Mouse (Mus musculus) gastrocnemius, adult 8-10 months (tissue): Measurements from ENCODE around the gene Kat2b. TPM values are rescaled to one million over a fixed set of nuclear protein-coding genes. Genes with fewer than 3 reads are reported as not detected.
"Not testable (repeated sequence)": the region's sequence is repeated elsewhere in the genome, so short reads cannot be mapped to it uniquely, and the experiment has no call there.

Source experiments
- DNase-seq, 2 experiments: peaks; one replicate each; pipeline ENCODE4 v3.0.0; 2022; ENCODE audit warnings: low spot score in 2 of 2
- total RNA-seq, 4 experiments: library from RNA; stranded (reverse); gene quantifications; 2 replicates each; pipeline ENCODE4 v1.2.4; 2022

Gene Kat2b
- total RNA-seq, 4 experiments from 2014 or later = 57.6 to 76.6 (median 67.2) TPM

DNA sequence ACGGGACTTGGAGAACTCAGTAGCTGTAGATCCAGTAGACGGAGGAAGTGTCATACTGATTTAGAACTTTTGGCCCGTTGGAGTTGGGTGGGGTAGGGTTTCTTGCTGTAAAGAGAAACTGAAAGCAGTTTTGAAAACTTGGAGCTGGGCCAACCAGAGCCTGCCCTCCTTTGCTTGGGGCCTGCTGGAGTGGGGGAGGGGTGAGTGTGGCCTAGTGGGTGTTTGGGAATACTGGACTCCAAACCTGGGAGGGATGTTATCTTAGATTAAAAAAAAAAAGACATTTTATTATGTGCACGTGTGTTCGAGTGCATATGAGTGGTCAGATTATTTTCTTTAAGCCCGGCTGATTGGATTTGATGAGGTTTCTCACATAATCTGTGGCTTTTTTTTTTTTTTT is 3.2 kb downstream of the Kat2b start:
- DNase-seq = peak; percentile 62 to 67

DNA sequence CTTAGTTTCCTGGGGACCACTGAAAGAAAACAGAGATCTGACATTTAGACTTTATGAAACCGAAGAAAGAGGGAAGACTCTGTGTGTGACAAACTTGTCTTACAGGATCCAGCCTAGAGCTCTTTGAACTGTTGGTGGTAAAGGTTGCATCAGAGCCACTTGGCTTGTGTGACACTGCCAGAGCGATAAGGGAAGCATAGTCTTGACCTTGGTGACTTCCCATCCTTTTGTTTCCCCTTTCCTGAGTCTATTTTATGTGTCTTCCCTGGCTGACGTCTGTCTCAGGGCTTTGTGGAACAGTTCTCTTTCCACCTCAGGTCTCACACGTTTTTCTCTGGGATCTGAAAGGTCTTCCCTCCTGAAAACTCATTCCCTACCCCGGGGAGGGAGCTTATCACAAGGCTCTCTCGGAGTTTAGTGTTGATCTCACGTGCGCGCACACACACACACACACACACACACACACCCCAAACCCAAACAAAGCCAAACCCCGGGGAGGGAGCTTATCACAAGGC is 3.8 kb downstream of the Kat2b start:
- no peak for DNase-seq

DNA sequence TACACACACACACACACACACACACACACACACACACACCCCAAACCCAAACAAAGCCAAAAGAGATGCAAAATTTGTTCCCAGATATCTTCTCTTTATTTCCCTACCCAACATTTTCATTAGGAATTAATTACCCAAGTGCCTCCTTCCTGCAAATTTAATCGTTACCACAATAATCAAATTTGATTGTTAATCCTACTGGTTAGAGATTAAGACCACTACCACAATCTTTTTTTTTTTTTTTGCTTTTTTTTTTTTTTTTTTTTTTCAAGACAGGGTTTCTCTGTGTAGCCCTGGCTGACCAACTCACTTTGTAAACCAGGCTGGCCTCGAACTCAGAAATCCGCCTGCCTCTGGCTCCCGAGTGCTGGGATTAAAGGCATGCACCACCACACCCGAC is 4.3 kb downstream of the Kat2b start:
- not testable (repeated sequence) for DNase-seq

DNA sequence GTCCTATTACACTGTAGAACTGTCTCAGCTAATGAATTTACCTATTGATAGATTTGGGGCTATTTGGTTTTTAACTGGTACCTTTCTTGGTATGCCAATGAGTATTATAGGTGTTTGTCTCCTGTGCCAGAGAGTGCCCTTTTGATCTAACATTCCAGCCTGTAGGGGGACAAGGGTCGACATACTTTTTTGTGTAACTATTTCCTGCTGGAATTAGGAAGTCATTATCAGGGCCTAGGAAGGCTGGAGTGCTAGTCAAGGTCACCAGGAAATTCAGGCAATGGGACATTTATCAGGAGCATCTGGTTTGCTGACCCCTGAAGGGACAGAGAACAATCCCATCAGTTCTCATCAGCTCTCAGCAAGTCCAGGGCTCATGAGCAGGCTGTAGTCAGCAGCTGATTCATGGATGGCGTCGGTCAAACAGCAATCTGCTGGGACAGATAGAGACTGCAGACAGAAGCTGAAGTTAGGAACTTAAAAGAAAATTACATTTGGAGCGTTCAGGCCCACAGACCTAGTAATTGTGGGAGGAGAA is 6.4 kb downstream of the Kat2b start:
- no peak for DNase-seq

DNA sequence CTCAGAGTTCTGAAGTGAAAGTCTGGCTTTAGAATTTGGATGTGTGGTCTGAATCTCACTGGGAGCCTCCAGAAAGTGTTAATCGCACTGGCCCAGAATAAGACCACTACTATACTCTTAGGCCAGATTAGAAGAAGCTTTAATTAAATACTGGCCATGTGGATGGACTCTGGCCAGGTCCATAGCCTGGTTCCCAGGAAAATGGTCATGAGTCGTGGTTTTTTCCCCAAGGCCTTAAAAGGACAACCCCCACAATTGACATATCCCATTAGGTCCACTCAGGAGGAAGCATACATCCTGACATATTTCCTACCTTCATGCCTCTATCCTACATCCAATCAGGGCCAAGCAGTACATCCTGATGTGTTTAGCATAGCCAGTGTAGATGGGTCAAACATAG is 10.5 kb downstream of the Kat2b start:
- no peak for DNase-seq

DNA sequence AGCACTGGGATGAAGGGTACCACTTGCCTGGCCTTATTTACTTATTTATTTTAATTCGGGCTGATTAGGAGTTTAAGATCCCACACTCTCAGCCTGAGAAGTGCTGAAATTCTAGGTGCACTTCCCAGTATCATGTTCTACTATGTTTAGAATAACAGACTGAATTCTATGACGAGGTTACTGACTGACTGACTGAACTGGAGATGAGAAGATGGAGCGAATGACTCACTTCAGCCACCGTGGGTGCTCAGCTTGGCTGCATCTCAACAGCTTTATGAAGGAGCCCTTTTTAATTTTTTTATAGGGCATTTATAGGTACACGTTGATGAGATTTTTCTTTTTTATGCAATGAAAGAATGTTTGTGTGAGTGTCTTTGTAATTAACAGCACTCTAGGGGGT is 11.1 kb downstream of the Kat2b start:
- DNase-seq = no peak

DNA sequence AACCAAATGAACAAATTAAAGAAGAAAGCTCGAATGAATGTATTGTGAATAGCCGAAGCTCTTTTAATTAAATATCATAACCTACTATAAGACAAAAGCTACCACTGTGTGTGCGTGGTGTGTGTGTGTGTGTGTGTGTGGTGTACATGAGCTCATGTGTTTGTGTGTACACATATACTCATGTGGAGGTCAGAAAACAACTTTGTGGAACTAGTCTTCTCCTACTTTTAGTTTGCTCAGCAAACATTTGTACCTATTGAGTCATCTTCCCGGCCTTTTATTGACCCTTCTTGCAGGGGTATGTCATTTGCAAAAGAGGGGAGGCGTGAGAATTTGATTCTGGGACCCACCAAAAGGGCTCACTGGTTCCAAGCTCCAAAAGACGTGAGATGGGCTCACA is 11.6 kb downstream of the Kat2b start:
- DNase-seq = no peak

DNA sequence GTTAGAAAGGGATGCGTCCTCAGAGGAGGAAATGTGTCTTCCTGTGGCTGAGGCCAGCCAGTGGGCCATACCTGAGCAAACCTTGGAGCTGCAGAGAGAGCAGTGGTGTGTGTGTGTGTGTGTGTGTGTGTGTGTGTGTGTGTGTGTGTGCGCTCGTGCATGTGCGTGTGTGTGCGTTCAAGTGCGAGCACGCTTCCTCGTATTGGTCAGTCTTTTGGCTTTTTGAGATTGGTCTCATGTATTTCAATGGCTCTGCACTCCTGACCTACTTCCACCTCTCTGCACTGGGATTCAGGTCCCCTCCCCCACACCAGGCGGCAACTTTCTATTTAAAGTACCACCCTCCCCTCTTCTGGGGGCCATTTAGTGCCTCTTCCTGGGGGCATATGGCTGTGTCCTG is 12.1 kb downstream of the Kat2b start:
- no peak for DNase-seq

DNA sequence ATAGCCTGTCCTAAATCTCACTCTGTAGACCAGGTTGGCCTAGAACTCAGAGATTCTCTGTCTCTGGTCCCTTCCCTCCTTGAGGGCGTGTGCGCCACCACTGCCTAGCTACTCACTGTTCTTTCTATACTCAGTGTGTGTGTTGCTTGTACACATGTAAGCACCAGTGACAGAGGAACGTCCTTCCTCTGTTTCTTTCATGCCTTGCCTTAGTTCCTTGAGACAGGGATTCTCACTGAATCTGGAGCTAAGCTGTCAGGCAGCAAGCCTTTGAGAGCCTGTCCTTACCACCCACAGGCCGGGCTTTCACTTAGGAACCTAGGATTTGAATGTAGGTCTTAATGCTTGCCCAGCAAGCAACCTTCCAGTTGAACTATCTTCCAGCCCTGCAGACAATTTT is 13.0 kb downstream of the Kat2b start:
- DNase-seq = no peak

DNA sequence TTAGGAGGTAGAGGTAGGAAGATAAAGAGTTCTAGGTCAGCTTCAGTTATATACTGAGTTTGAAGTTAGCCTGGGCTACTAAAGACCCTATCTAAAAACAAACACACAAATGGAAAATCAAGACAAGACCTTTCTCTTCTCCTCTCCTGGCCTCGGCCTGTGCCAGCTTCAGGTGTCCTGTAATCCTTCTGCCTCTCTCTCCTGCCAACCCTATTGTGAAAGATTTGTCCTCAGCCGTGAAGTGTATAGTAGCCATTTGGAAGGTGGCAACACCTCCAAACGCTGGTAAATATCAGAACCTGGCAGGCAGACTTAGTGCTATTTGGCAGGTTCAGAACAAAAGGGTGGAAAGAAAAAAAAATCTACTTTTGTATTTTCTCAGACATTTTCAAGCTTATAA is 13.6 kb downstream of the Kat2b start:
- no peak for DNase-seq

DNA sequence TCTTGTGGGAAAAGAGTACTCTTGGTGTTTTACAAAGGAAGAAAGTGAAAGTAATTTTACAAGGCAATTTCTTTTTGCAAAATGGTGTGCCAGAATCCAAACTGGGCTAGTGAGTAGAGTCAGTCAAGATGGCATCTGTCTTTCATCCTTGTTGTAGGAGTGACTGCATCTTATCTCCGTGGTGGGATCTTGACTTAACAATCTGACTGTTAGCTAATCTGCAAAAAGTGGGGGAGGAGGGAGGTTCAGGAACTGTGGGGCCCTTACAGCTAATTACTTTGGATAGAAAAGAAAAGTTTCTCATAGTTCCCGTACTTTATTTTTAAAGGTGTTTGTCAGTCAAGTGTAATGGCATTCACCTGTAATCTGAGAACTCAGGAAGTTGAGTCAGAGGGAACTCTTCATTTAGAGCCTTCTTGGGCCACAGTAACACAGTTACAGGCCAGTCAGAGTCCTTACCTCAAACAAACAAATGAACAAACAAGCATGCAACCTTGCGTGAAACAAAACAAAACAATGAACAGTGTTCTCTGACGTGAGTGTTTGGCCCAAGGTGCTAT is 15.4 kb downstream of the Kat2b start:
- DNase-seq = no peak

DNA sequence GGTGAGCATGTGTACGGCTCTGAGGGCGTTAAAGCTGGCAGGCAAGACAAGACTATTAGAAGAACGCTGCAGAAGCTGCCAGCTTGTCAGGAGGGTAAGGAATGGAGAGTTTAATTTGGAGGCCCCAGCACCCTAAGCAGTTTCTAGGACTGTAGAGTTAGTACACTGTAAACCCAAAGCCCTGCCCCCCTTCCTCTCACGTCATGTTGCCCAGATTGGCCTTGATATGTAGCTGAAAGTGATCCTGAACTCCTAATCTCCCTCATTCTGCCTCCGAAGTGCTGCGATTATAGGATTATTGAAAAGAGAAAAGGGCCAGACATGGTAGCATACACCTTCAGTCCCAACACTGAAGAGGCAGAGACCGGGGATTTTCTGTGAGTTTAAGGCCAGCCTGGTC is 16.1 kb downstream of the Kat2b start:
- no peak for DNase-seq

DNA sequence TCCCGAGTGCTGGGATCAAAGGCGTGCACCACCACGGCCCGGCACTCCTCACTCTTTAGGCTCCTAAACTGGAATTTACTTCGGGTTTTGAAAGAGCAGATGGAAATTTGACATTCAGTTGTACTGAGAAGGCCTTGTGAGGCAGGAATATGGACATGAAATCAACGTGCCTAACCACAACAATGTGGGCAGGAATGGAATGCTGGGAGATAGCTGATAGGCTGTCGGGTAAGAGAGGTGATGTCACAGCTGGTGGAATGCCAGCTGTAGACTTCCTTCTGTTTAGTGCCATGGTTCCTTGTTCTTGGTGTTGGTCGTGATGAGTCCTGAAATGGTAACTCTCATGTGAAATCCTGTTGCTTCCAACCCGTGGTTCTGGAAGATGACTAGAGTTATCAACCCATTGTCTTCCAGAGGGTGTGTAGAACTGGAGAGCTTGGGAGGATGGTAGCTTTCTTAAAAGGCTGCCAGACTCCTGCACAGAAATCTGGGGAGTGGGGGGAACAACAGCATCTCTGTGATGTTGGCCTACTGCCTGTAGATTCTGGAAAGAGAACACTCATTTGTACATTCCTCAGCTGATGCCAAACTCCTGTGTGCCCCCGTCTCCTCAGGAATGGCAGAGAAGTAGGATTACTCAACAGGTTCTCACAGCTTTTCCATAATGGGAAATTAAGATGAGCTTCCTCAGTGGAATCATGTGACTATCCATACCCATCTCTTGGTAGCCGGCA is 17.4 kb downstream of the Kat2b start:
- DNase-seq = no peak

DNA sequence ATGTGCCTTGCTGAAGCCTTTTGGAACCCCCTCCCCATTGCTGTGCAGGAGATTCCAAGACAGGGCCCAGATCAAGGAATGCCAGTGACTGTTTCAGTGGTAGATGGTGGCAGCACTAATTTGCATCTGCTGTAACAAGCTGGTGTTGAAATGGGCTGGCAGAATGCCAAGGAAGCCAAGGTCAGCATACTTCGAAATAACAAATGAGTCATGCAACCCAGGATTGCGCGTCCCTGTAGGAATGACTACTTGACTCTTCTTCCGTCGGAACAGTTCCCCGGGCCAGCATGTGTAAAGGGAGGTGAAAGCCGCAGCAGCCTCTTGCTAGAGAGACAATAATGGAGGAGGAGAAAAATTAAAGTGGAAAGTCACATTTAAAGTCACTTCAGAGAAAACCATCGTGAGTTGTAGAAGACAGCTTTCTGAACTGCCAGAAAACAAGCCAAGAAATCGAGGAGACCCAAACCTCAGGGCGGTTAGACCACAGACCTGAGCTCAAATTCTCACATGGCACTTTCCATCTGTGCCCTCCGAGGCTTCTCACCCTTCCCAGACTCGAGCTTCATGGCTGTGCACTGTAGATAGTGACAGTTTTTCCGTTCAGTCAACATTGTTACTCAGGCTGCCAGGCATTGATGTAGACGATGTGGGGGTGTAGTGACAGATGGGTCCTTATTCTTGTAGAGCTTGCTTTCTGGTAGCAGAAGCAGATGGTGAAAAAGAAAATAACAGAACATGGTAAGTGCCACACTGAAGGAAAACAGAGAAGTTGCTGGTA is 20.6 kb downstream of the Kat2b start:
- peak; percentile 84 to 86 for DNase-seq

DNA sequence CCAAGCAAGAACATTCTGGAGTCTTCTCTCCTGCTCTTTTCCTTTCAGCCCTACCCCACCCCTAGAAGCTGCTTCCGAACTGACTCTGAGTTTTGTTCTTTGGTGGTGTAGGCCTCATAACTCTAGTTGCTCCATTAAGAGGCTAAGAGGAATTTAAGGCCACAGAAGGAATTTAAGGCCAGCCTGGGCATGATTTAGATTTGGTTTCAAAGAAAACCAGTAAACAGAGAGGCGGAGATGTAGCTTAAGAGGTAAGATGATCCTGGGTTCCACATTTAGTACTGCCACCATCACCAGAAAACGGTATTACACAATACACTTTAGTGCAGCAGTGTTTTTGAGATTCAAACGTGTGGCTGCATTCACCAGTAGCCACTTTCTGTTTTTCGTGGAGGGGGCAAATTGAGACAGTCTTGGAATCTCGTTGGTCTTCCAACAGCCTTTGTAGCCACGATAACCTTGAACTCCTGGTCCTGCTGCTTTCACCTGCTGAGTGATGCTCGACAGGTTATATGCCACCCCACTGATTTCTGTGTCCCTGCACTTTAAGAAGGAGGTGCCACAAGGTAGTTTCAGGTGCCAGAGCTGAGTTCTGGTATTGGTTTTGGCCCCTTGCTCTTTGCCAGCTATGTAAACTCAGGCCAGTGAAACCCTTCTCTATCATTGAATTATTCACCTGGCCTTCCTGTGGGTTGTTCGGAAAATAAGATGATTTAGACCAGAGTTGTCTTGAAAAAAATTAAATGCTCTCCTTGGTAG is 21.6 kb downstream of the Kat2b start:
- DNase-seq = no peak

DNA sequence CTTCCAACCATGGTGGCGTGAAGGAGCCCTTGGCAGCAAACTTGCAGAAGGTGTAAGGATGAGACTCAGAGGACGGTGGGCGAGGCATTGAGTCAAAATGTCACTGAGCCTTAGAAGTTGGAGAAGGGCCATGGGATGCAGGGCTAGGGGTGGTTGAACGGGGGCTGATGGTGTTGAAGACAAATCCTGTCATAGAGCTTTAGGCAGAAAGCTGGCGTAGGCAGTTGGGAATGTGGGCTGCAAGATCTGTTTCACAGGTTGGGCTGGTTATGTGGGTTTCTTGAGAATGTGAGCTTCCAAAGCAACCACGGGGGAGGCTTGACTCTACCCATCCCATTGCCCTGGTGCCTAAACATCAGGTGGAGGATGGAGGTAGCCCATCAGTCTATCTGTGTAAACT is 23.4 kb downstream of the Kat2b start:
- DNase-seq = no peak

DNA sequence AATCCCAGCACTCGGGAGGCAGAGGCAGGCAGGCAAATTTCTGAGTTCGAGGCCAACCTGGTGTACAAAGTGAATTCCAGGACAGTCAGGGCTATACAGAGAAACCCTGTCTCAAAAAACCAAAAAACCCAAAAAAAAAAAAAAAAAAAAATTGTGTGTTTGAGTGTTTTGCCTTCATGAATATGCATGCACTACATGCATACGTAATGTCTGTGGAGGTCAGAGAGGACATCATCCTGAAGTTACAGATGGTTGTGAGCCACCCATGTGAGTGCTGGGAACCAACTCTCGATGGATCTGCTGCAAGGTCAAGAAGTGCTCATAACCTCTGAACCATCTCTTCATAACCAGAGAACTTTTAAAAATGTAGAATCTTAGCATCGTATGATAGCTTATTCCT is 25.2 kb downstream of the Kat2b start:
- DNase-seq = no peak

DNA sequence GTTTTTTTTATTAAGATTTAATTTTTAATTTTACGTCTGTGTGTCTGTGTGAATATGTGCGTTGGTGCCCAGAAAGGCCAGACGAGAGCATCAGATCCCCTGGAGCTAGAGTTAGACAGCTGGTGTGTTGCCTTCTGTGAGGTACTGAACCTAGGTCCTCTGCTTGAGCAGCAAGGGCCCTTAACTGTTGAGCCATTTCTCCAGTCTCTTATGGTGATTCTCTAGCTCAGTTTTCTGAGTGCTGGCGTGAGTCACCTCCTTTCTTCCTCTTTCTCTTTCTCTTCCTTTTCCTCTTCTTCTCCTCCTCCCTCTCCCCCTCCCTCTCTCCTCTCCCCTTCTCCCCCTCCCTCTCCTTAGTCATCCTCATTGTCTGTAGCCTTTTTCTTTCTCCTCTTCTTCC is 27.9 kb downstream of the Kat2b start:
- no peak for DNase-seq

DNA sequence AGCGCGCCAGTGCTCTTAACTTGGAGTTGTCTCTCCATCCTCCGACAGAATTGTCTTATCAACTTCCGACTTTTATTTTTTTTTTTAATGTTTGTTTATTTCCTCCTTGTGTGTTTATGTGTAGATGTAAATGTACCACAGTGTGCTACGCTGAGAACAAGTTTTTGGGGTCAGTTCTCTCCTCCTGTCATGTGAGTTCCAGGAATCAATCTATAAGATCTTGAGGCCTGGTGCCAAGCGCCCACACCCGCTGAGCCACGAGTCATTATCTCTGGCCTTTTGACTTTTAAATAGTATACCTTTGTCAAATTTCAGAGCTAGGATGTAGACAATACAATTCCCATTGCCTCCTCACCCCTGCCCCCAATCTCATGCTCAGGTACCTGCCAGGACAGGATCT is 28.9 kb downstream of the Kat2b start:
- no peak for DNase-seq

DNA sequence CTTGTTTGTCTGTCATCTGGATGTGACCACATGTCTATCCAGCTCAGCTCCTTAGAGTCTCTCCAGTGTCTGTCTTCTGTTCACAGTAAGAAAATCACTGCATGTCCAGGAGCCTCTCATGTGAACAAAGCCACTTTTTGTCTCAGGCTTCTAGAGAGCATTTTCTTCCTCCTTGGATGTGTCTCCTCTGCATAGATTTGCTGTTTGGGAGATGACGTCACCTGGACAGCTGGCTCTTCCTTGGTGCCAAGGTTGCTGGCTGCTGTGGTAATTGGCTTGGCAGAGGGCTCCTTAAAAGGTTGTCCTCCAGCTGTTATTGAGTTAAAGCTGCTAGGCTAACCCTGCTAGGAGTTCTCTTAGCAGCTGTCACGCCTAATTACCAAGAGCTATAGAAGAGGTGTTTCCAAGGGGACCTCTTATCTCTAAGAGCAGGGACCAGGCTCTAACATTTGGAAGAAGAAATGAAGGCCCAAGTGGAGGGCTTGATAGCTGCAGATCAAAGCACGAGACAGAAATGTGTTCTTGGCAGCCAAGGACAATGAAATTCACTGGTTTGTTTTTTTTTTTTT is 29.7 kb downstream of the Kat2b start:
- peak; percentile 35 to 59 for DNase-seq
